Mouse (Mus musculus): ENCODE results near the gene Smarcb1.

DNA sequence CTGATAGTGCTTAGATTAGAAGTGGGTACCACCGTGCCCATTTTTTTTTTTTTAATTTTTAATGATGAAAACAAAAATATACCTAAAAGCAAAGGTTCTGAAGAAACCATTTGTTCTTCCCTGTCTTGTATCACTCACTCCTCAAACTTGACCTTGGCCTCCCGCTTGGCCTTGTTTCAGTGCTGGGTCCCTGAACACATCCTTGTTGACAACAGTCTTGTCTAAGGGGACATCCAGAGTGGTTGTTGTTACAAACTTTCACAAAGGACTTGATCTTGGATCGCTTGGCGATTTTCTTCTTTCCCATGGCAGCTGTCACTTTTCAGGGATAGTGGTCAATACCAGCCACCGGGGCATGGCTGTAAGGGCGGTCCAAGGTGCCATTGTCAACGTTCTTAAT, 23.8 kb upstream of the Smarcb1 start:
- TF ChIP-seq POLR2A (IDR thresholded peaks at IDR 0.05; ENCODE audit: low read depth, low read length) (no peak), CTCF (IDR thresholded peaks at IDR 0.05; ENCODE audit: extremely low read depth, insufficient read length, insufficient replicate concordance, low read depth, low read length) (no peak)

Data from small intestine, adult 2 months (tissue).